Mouse (Mus musculus) liver, embryonic 11.5 days (tissue): ENCODE results near the gene Olfr74. TPM values are rescaled to one million over a fixed set of nuclear protein-coding genes. Genes with fewer than 3 reads are reported as not detected.

Source experiments
- polyA plus RNA-seq: library from polyadenylated mRNA; unstranded; fragments of >200 nt; fragmentation: Nextera tagmentation; extraction: Ambion mirVana; gene quantifications from 2 replicates; pipeline ENCODE4 v1.2.1, GENCODE M21; 2014

Gene Olfr74
- polyA plus RNA-seq, 1 experiment from 2014 or later = not detected

Other genes starting within 250 kb of the Olfr74 start
- not detected in 2 replicates for gene Olfr1138, start 234.7 kb downstream of the Olfr74 start, polyA plus RNA-seq
- not detected in 2 replicates for gene Olfr1140, start 230.9 kb downstream of the Olfr74 start, polyA plus RNA-seq
- gene Olfr1141, start 220.7 kb downstream of the Olfr74 start, polyA plus RNA-seq = not detected in 2 replicates
- gene Olfr152, start 195.2 kb downstream of the Olfr74 start, polyA plus RNA-seq = not detected in 2 replicates
- not detected in 2 replicates for gene Olfr1143, start 174.1 kb downstream of the Olfr74 start, polyA plus RNA-seq
- gene Olfr1145, start 164.8 kb downstream of the Olfr74 start, polyA plus RNA-seq = not detected in 2 replicates
- gene Olfr1148, start 144.1 kb downstream of the Olfr74 start, polyA plus RNA-seq = not detected in 2 replicates
- gene Olfr1150-ps1, start 130.7 kb downstream of the Olfr74 start, polyA plus RNA-seq = not detected in 2 replicates
- gene Olfr1151, start 118.8 kb downstream of the Olfr74 start, polyA plus RNA-seq = not detected in 2 replicates
- not detected in 2 replicates for gene Olfr1152, start 108.2 kb downstream of the Olfr74 start, polyA plus RNA-seq
- not detected in 2 replicates for gene Olfr1153, start 79.7 kb downstream of the Olfr74 start, polyA plus RNA-seq
- gene Olfr1154, start 69.5 kb downstream of the Olfr74 start, polyA plus RNA-seq = not detected in 2 replicates
- not detected in 2 replicates for gene Olfr1155, start 29.5 kb downstream of the Olfr74 start, polyA plus RNA-seq
- not detected in 2 replicates for gene Olfr1156, start 21.6 kb downstream of the Olfr74 start, polyA plus RNA-seq
- gene Olfr1157, start 6.4 kb downstream of the Olfr74 start, polyA plus RNA-seq = not detected in 2 replicates
- not detected in 2 replicates for gene Olfr1158, start 15.4 kb upstream of the Olfr74 start, polyA plus RNA-seq
- gene Olfr1160, start 33.6 kb upstream of the Olfr74 start, polyA plus RNA-seq = not detected in 2 replicates
- gene Olfr1161, start 48.1 kb upstream of the Olfr74 start, polyA plus RNA-seq = not detected in 2 replicates
- not detected in 2 replicates for gene Olfr73, start 63.0 kb upstream of the Olfr74 start, polyA plus RNA-seq
- gene Olfr1162, start 76.5 kb upstream of the Olfr74 start, polyA plus RNA-seq = not detected in 2 replicates
- not detected in 2 replicates for gene Olfr1163, start 97.2 kb upstream of the Olfr74 start, polyA plus RNA-seq
- gene Olfr1164, start 119.3 kb upstream of the Olfr74 start, polyA plus RNA-seq = not detected in 2 replicates
- gene Olfr1166, start 153.6 kb upstream of the Olfr74 start, polyA plus RNA-seq = not detected in 2 replicates
- gene Olfr1167, start 180.5 kb upstream of the Olfr74 start, polyA plus RNA-seq = not detected in 2 replicates
- not detected in 2 replicates for gene Olfr1168, start 207.2 kb upstream of the Olfr74 start, polyA plus RNA-seq